Mouse (Mus musculus): ENCODE measurements at regions not wholly inside any gene's neighbourhood (a gene's known extent, or its start where the extent isn't known, plus 50 kb on each side); places are given as distances from the start of the nearest gene placed in this dataset.

- no peak for TF ChIP-seq POLR2A (IDR thresholded peaks at IDR 0.05; ENCODE audit: borderline replicate concordance, extremely low read depth, insufficient read depth, insufficient read length)
- peaks cover 8% of the 10 kb centered on the region for H3K4me1 ChIP-seq (ENCODE audit: control insufficient read depth, insufficient read depth, low read length)
- no peak overlapping the region for H3K27ac ChIP-seq (replicated peaks; ENCODE audit: low read depth, low read length)
- 23% methylated on average over 8 of the region's 8 CpGs for WGBS
- peak; percentile 77 for DNase-seq (ENCODE audit: low spot score)
- H3K27me3 ChIP-seq (ENCODE audit: control insufficient read depth, insufficient read depth, low read length): no peaks in the 10 kb centered on the region
- no peak overlapping the region for H3K4me2 ChIP-seq (replicated peaks; ENCODE audit: low read depth, low read length, severe bottlenecking)
- no peak overlapping the region for H3K4me3 ChIP-seq (replicated peaks; ENCODE audit: low read length)
- ATAC-seq (ENCODE audit: low FRiP score, low read depth): no peak
- H3K9ac ChIP-seq (ENCODE audit: low read depth, low read length, severe bottlenecking): no peak overlapping the region
- H3K9me3 ChIP-seq (ENCODE audit: control insufficient read depth, low read length): no peaks in the 10 kb centered on the region
- no peaks in the 10 kb centered on the region for H3K36me3 ChIP-seq (ENCODE audit: control insufficient read depth, insufficient read depth, low read length)
Observed at GRCm38 (mm10) chr6:52438366-52438765, 125.1 kb downstream of the Evx1 start.

GRCm38 (mm10) chr6:52439204-52439603, 125.9 kb downstream of the Evx1 start:
- H3K36me3 ChIP-seq (ENCODE audit: control insufficient read depth, insufficient read depth, low read length): no peaks in the 10 kb centered on the region
- H3K4me3 ChIP-seq (replicated peaks; ENCODE audit: low read length): no peak overlapping the region
- H3K4me2 ChIP-seq (replicated peaks; ENCODE audit: low read depth, low read length, severe bottlenecking): no peak overlapping the region
- peaks cover 15% of the 10 kb centered on the region for H3K4me1 ChIP-seq (ENCODE audit: control insufficient read depth, insufficient read depth, low read length)
- 0 out of 2 replicates have a peak, but pooled peaks cover 4% of the 10 kb centered on the region for H3K27me3 ChIP-seq (ENCODE audit: control insufficient read depth, insufficient read depth, low read length)
- H3K9ac ChIP-seq (ENCODE audit: low read depth, low read length, severe bottlenecking): no peak overlapping the region
- TF ChIP-seq POLR2A (IDR thresholded peaks at IDR 0.05; ENCODE audit: borderline replicate concordance, extremely low read depth, insufficient read depth, insufficient read length): no peak
- no peak for DNase-seq (ENCODE audit: low spot score)
- no peaks in the 10 kb centered on the region for H3K9me3 ChIP-seq (ENCODE audit: control insufficient read depth, low read length)
- 73% methylated on average over 7 of the region's 7 CpGs for WGBS
- ATAC-seq (ENCODE audit: low FRiP score, low read depth): no peak
- no peak overlapping the region for H3K27ac ChIP-seq (replicated peaks; ENCODE audit: low read depth, low read length)

DNA sequence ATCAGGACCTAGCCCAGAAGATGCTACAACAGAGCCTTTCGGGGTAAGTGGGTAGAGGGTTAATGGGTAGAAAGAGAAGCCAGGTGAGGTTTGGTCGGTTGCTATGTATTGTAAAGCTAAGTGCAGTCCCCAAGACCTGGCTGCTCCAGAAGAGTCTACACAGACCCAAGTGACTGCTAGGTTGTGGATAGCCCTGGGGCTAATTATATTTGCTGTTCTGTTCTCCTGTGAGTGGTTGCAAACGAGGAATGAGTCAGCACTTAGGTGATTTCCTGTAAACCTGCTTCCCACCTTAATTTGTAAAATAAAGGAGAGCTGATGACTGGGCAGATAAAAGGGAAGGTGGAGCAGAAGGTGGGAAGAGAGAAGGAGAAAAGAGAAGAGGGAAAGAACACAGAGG, 126.9 kb downstream of the Evx1 start:
- Histone ChIP-seq H3K27ac (replicated peaks; ENCODE audit: low read depth, low read length) (no peak overlapping the region), H3K9me3 (ENCODE audit: control insufficient read depth, low read length) (no peaks in the 10 kb centered on the region), H3K9ac (ENCODE audit: low read depth, low read length, severe bottlenecking) (no peak overlapping the region), H3K4me1 (ENCODE audit: control insufficient read depth, insufficient read depth, low read length) (peaks cover 15% of the 10 kb centered on the region), H3K27me3 (ENCODE audit: control insufficient read depth, insufficient read depth, low read length) (0 out of 2 replicates have a peak, but pooled peaks cover 5% of the 10 kb centered on the region), H3K4me2 (replicated peaks; ENCODE audit: low read depth, low read length, severe bottlenecking) (no peak overlapping the region), H3K4me3 (replicated peaks; ENCODE audit: low read length) (no peak overlapping the region), H3K36me3 (ENCODE audit: control insufficient read depth, insufficient read depth, low read length) (no peaks in the 10 kb centered on the region)
- no peak for DNase-seq (ENCODE audit: low spot score)
- no peak for ATAC-seq (ENCODE audit: low FRiP score, low read depth)
- 48% methylated on average over 3 of the region's 3 CpGs for WGBS
- TF ChIP-seq POLR2A (IDR thresholded peaks at IDR 0.05; ENCODE audit: borderline replicate concordance, extremely low read depth, insufficient read depth, insufficient read length): no peak

- ATAC-seq (ENCODE audit: low FRiP score, low read depth) (no peak), DNase-seq (ENCODE audit: low spot score) (no peak)
- Histone ChIP-seq H3K4me1 (ENCODE audit: control insufficient read depth, insufficient read depth, low read length) (peaks cover 15% of the 10 kb centered on the region), H3K4me2 (replicated peaks; ENCODE audit: low read depth, low read length, severe bottlenecking) (peak overlapping the region; percentile 45), H3K4me3 (replicated peaks; ENCODE audit: low read length) (peak overlapping the region; percentile 21), H3K36me3 (ENCODE audit: control insufficient read depth, insufficient read depth, low read length) (no peaks in the 10 kb centered on the region), H3K9me3 (ENCODE audit: control insufficient read depth, low read length) (no peaks in the 10 kb centered on the region), H3K9ac (ENCODE audit: low read depth, low read length, severe bottlenecking) (peak overlapping the region; percentile 8; the same call in 1 of the 2 replicates), H3K27me3 (ENCODE audit: control insufficient read depth, insufficient read depth, low read length) (0 out of 2 replicates have a peak, but pooled peaks cover 5% of the 10 kb centered on the region), H3K27ac (replicated peaks; ENCODE audit: low read depth, low read length) (0 out of 2 replicates have a peak overlapping the region, but pooled peaks have one; percentile 33)
- WGBS: 6% methylated on average over 24 of the region's 24 CpGs
- TF ChIP-seq POLR2A (IDR thresholded peaks at IDR 0.05; ENCODE audit: borderline replicate concordance, extremely low read depth, insufficient read depth, insufficient read length): no peak
Observed at GRCm38 (mm10) chr6:52443112-52443984, 130.1 kb downstream of the Evx1 start.

DNA sequence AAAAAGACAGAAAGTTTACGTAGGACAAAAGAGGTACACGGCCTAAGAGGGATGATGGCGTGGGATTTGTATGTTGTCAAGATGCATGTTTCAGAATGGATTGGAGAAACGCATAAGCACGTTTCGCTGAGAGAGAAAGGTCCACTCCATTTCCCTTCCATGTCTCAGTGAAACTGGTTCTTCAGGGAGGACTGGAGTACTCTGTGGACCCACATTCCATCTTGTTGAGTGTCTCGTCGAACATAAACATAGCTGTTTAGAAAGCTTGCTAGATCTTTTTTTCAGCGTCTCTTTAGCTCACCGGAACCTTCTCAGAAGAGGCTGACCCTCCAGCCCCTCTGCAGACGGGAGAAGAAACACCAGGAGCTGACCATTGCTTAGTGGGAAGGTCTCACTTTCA, 145.5 kb downstream of the Evx1 start:
- 86% methylated on average over 11 of the region's 11 CpGs for WGBS
- TF ChIP-seq POLR2A (IDR thresholded peaks at IDR 0.05; ENCODE audit: borderline replicate concordance, extremely low read depth, insufficient read depth, insufficient read length): no peak
- no peak overlapping the region for H3K4me3 ChIP-seq (replicated peaks; ENCODE audit: low read length)
- no peaks in the 10 kb centered on the region for H3K36me3 ChIP-seq (ENCODE audit: control insufficient read depth, insufficient read depth, low read length)
- H3K9me3 ChIP-seq (ENCODE audit: control insufficient read depth, low read length): no peaks in the 10 kb centered on the region
- no peak for ATAC-seq (ENCODE audit: low FRiP score, low read depth)
- no peak for DNase-seq (ENCODE audit: low spot score)
- no peak overlapping the region for H3K27ac ChIP-seq (replicated peaks; ENCODE audit: low read depth, low read length)
- no peak overlapping the region for H3K4me2 ChIP-seq (replicated peaks; ENCODE audit: low read depth, low read length, severe bottlenecking)
- H3K4me1 ChIP-seq (ENCODE audit: control insufficient read depth, insufficient read depth, low read length): no peaks in the 10 kb centered on the region; the same call in 1 of the 2 replicates
- no peaks in the 10 kb centered on the region for H3K27me3 ChIP-seq (ENCODE audit: control insufficient read depth, insufficient read depth, low read length)
- no peak overlapping the region for H3K9ac ChIP-seq (ENCODE audit: low read depth, low read length, severe bottlenecking)

Measured in limb, embryonic 14.5 days (tissue).